Mouse (Mus musculus) intestine, postnatal 0 days (tissue): ENCODE measurements around the gene Hltf. TPM values are rescaled to one million over a fixed set of nuclear protein-coding genes. Genes with fewer than 3 reads are reported as not detected.

Source experiments
- ATAC-seq: fragments of 200-750 bp; cut with Nextera tagmentation; 2 replicates; pipeline ENCODE4 v1.8.0; 2017; ENCODE audit warnings: mild to moderate bottlenecking, moderate TSS enrichment, moderate library complexity
- H3K27ac ChIP-seq: fragments of 300-500 bp; sonication (generic); 2 replicates; pipeline ENCODE4 v1.5.1; 2014; ENCODE audit warnings: mild to moderate bottlenecking, low read depth, low read length, moderate library complexity
- H3K27me3 ChIP-seq: fragments of 300-500 bp; sonication (generic); replicated peaks from 2 replicates; pipeline ENCODE4 v1.6.1; 2014; ENCODE audit warnings: low read length, mixed read lengths; ENCODE audit not compliant: control insufficient read depth, insufficient read depth
- H3K36me3 ChIP-seq: fragments of 300-500 bp; sonication (generic); 2 replicates; pipeline ENCODE4 v1.6.1; 2014; ENCODE audit warnings: mild to moderate bottlenecking, moderate library complexity; ENCODE audit not compliant: control insufficient read depth, insufficient read depth
- H3K4me1 ChIP-seq: fragments of 300-500 bp; sonication (generic); replicated peaks from 2 replicates; pipeline ENCODE4 v1.6.1; 2014; ENCODE audit warnings: antibody characterized with exemption, low read length, mixed read lengths; ENCODE audit not compliant: control insufficient read depth, insufficient read depth
- H3K4me2 ChIP-seq: fragments of 300-500 bp; sonication (generic); replicated peaks from 2 replicates; pipeline ENCODE4 v1.6.1; 2014; ENCODE audit warnings: low read depth, mild to moderate bottlenecking, moderate library complexity
- H3K4me3 ChIP-seq: fragments of 300-500 bp; sonication (generic); 2 replicates; pipeline ENCODE4 v1.5.1; 2014; ENCODE audit warnings: low read depth, low read length
- H3K9ac ChIP-seq: fragments of 300-500 bp; sonication (generic); 2 replicates; pipeline ENCODE4 v1.6.1; 2014; ENCODE audit warnings: mild to moderate bottlenecking, low read depth, low read length
- H3K9me3 ChIP-seq: fragments of 300-500 bp; sonication (generic); 2 replicates; pipeline ENCODE4 v1.6.1; 2016; ENCODE audit warnings: mixed run types; ENCODE audit not compliant: control insufficient read depth
- CTCF ChIP-seq: sonication (generic); IDR thresholded peaks from 2 replicates; pipeline ENCODE4 v1.5.1; 2016; ENCODE audit warnings: low read depth, mild to moderate bottlenecking, control low read depth, antibody characterized with exemption, moderate library complexity
- WGBS: fragments of 180-500 bp; shearing (Covaris S2); extraction: QIAGEN DNeasy Blood & Tissue Kit; methylation state at CpG from one replicate; pipeline ENCODE4 v1.1.7; 2014; 5-methylcytosine and 5-hydroxymethylcytosine counted together
- polyA plus RNA-seq: library from polyadenylated mRNA; unstranded; fragments of >200 nt; fragmentation: Nextera tagmentation; extraction: Ambion mirVana; gene quantifications from 2 replicates; pipeline ENCODE4 v1.2.1, GENCODE M21; 2015

Gene Hltf
- polyA plus RNA-seq, 1 experiment from 2014 or later: 11.1 TPM

GRCm38 (mm10) chr3:20130456-20131349, 73.1 kb downstream of the Hltf start:
- H3K36me3 ChIP-seq: peaks cover 8% of the 10 kb centered on the region
- no peak for TF ChIP-seq CTCF
- no peaks in the 10 kb centered on the region for H3K9me3 ChIP-seq
- 89% methylated on average over 8 of the region's 8 CpGs for WGBS
- H3K4me1 ChIP-seq: no peaks in the 10 kb centered on the region
- no peak overlapping the region for H3K4me2 ChIP-seq
- no peaks in the 10 kb centered on the region for H3K27me3 ChIP-seq
- ATAC-seq: no peak
- H3K27ac ChIP-seq: no peak overlapping the region
- H3K9ac ChIP-seq: no peak overlapping the region
- H3K4me3 ChIP-seq: no peak overlapping the region

- Histone ChIP-seq H3K4me2 (no peak overlapping the region), H3K27me3 (no peaks in the 10 kb centered on the region), H3K9me3 (no peaks in the 10 kb centered on the region), H3K36me3 (peaks cover 9% of the 10 kb centered on the region), H3K4me1 (no peaks in the 10 kb centered on the region), H3K4me3 (no peak overlapping the region), H3K27ac (no peak overlapping the region), H3K9ac (no peak overlapping the region)
- 66% methylated on average over 2 of the region's 2 CpGs for WGBS
- ATAC-seq: peak; percentile 36; the same call in 1 of the 2 replicates
- TF ChIP-seq CTCF: no peak
These were observed 73.7 kb downstream of the Hltf start for GRCm38 (mm10) chr3:20131350-20131720.

GRCm38 (mm10) chr3:20132731-20133130, 75.1 kb downstream of the Hltf start:
- WGBS: 76% methylated on average over 1 of the region's 1 CpGs
- no peak overlapping the region for H3K4me3 ChIP-seq
- no peak overlapping the region for H3K4me2 ChIP-seq
- no peak overlapping the region for H3K9ac ChIP-seq
- no peak for ATAC-seq
- H3K27me3 ChIP-seq: no peaks in the 10 kb centered on the region
- no peak overlapping the region for H3K27ac ChIP-seq
- TF ChIP-seq CTCF: no peak
- no peaks in the 10 kb centered on the region for H3K9me3 ChIP-seq
- H3K36me3 ChIP-seq: peaks cover 10% of the 10 kb centered on the region
- no peaks in the 10 kb centered on the region for H3K4me1 ChIP-seq

- Histone ChIP-seq H3K36me3 (peaks cover 10% of the 10 kb centered on the region), H3K4me3 (no peak overlapping the region), H3K4me1 (no peaks in the 10 kb centered on the region), H3K27me3 (no peaks in the 10 kb centered on the region), H3K27ac (no peak overlapping the region), H3K9ac (no peak overlapping the region), H3K9me3 (no peaks in the 10 kb centered on the region), H3K4me2 (no peak overlapping the region)
- 68% methylated on average over 1 of the region's 1 CpGs for WGBS
- ATAC-seq: no peak
- TF ChIP-seq CTCF: no peak
These were observed 76.1 kb downstream of the Hltf start for GRCm38 (mm10) chr3:20133745-20134144.

- no peak for ATAC-seq
- no peaks in the 10 kb centered on the region for H3K9me3 ChIP-seq
- no peaks in the 10 kb centered on the region for H3K4me1 ChIP-seq
- peaks cover 10% of the 10 kb centered on the region for H3K36me3 ChIP-seq
- H3K9ac ChIP-seq: no peak overlapping the region
- TF ChIP-seq CTCF: no peak
- H3K4me2 ChIP-seq: no peak overlapping the region
- no peaks in the 10 kb centered on the region for H3K27me3 ChIP-seq
- no peak overlapping the region for H3K4me3 ChIP-seq
- no peak overlapping the region for H3K27ac ChIP-seq
- WGBS: 69% methylated on average over 3 of the region's 3 CpGs
These were observed 76.9 kb downstream of the Hltf start for GRCm38 (mm10) chr3:20134545-20134944.

- H3K9ac ChIP-seq: no peak overlapping the region
- peaks cover 10% of the 10 kb centered on the region for H3K36me3 ChIP-seq
- no peaks in the 10 kb centered on the region for H3K4me1 ChIP-seq
- no peak overlapping the region for H3K27ac ChIP-seq
- TF ChIP-seq CTCF: no peak
- H3K9me3 ChIP-seq: no peaks in the 10 kb centered on the region
- 92% methylated on average over 9 of the region's 9 CpGs for WGBS
- H3K27me3 ChIP-seq: no peaks in the 10 kb centered on the region
- no peak for ATAC-seq
- no peak overlapping the region for H3K4me3 ChIP-seq
- H3K4me2 ChIP-seq: no peak overlapping the region
These were observed 79.4 kb downstream of the Hltf start for GRCm38 (mm10) chr3:20136868-20137581.
